Mouse (Mus musculus) frontal cortex, adult (tissue): ENCODE results near the gene Gm10190.
"Not testable (repeated sequence)": the region's sequence is repeated elsewhere in the genome, so short reads cannot be mapped to it uniquely, and the experiment has no call there.

Experiments
- ATAC-seq: cut with Nextera tagmentation; 2 replicates; pipeline ENCODE4 v1.9.2; 2017; ENCODE audit warnings: mild to moderate bottlenecking, moderate library complexity, mixed read lengths; ENCODE audit not compliant: low TSS enrichment

Gm10190 gene

DNA sequence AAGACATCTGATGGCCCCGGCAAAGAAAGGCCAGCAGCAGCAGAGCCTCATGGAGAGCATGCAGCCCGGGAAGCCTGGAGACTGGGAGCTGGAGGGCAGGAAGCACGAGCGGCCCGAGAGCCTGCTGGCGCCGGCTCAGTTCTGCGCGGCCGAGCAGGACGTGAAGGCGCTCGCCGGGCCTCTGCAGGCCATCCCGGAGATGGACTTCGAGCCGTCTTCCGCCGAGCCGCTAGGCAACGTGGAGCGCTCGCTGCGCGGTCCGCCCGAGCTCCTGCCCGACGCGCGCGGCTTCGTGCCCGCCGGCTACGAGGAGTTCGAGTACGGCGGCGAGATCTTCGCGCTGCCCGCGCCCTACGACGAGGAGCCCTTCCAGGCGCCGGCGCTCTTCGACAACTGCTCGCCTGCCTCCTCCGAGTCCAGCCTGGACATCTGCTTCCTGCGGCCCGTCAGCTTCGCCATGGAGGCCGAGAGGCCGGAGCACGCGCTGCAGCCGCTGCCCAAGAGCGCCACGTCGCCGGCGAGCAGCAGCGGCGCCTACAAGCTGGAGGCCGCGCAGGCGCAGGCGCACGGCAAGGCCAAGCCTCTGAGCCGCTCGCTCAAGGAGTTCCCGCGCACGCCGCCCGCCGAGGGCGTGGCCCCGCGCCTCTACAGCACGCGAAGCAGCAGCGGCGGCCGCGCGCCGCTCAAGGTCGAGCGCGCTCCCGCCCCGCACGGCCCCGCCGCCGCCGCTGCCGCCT, at the start of gene Gm10190:
Gm10190 (minus strand) TSS at position 553 of the 737 bp plus-strand sequence.
- peak; percentile 98 for ATAC-seq

DNA sequence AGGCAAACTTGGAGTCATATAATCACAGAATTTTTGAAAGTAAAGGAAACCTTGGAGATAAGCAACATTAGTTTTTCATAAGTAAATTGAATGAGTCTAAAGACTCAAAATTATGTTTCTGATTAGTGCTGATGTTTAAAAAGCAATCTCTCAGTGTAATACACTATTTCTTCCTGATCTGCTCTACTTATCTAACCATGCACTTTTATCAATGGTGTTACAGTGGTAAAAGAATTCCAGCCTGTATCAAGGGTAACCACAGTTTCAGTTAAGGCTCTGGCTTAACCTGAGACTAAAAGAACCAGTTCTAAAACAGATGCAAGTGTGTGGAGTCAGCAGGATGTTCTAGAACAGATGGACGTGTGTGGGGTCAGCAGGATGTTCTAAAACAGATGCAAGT, 47.7 kb upstream of the Gm10190 start:
- no peak for ATAC-seq

- ATAC-seq, result no peak
Observed at GRCm38 (mm10) chr17:80418572-80419210, 45.4 kb upstream of the Gm10190 start.

DNA sequence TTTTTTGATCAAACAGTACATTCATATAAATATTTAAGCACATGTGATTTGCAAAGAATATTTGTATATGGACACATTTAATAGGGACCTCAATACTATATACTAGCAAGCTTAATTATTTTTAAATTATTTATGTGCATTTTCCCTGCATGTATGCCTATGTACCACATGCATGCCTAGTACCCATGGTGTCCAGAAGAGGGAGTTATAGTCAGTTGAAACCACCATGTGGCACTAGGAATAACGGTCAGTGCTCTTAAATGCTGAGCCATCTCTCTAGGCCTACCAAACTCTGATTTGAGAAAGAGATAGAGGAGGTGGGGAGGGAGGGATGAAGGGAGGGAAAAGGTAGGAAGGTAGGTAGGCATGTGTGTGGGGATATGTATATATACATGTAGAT, 37.8 kb upstream of the Gm10190 start:
- no peak for ATAC-seq

DNA sequence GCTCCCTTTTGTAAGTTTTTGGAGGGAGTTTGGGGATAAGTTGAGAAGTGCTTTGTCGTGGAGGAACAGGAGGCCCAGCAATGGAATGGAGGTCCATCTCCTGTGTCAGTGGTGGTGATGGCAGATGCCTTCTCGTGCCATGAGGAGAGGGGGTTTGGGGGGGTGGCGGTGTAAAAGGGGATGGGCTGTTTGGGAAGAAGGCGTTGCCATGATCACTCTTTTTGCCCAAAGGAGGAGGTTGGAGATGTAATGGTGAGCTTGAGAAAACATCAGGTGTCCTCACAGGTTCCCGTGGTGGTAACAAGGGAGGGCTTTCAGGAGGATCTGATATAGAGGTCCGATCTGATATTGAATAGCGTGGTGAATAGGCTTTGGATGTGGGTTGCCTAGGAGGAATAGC, 24.9 kb upstream of the Gm10190 start:
- ATAC-seq, result no peak

GRCm38 (mm10) chr17:80391423-80392403, 18.4 kb upstream of the Gm10190 start:
- peak; percentile 85 for ATAC-seq

DNA sequence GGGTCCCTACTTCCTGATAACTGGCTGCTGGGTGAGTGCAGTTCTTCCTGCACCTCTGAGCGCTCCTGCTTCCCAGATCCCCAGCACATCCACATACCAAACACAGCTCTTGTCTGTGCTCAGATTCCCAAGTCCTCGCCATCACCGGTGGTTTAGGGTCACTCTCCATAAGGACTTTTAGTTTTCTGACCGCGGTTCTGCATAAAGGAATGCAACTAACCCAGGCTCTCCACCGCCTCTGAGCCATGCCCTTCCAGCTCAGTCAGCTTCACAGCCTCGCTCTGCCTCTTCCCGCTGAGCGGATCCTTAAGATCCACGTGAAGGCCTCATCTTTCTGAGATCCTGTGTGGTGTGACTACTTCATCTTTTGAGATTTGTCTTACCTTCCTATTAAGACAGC, 16.7 kb upstream of the Gm10190 start:
- no peak for ATAC-seq

GRCm38 (mm10) chr17:80385671-80386070, 12.3 kb upstream of the Gm10190 start:
- ATAC-seq, result no peak

GRCm38 (mm10) chr17:80378386-80378785, 5.0 kb upstream of the Gm10190 start:
- not testable (repeated sequence) for ATAC-seq

DNA sequence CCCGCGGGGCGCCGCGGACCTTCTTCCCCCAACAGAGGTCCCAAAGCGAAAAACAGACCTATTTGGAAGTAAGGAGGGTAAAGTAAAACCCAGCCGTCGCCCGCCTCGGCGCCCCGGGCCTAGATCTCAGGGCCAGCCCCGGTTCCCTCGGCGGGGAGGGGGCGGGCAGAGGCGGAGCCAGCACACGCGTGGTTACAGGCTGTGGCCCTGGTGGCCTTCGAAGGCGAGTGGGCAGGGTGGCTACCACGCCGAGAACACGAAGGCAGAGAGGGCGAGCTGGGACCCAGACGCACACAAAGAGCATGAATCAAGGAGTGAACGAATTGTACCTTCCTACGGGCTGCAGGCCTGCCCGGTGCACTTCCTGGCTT, 370 bp upstream of the Gm10190 start:
- ATAC-seq, result peak; percentile 66

GRCm38 (mm10) chr17:80368606-80369005, 4.7 kb downstream of the Gm10190 start:
- no peak for ATAC-seq

DNA sequence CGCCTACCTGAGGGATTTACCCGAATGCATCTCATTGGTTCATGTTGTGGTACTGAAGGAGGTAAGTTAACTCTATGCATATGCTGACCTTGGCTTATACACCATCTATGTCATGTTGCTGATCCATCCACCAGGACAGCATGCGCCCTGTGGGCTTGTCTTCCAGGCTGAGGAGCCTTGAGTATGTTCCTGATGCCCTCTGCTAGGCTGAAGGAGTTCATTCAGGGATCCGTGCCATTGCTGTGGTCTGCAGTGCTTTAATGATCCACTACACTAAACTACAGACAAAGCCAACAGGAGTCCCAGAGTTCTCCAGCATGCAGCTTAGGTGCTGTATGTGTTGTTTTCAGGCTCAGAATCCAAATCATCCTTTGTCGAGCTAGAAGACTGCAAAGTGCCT, 6.1 kb downstream of the Gm10190 start:
- no peak for ATAC-seq

GRCm38 (mm10) chr17:80360245-80360644, 13.1 kb downstream of the Gm10190 start:
- ATAC-seq, result no peak

GRCm38 (mm10) chr17:80347234-80347633, 26.1 kb downstream of the Gm10190 start:
- no peak for ATAC-seq

- ATAC-seq, result no peak
Observed at GRCm38 (mm10) chr17:80346591-80347125, 26.7 kb downstream of the Gm10190 start.

DNA sequence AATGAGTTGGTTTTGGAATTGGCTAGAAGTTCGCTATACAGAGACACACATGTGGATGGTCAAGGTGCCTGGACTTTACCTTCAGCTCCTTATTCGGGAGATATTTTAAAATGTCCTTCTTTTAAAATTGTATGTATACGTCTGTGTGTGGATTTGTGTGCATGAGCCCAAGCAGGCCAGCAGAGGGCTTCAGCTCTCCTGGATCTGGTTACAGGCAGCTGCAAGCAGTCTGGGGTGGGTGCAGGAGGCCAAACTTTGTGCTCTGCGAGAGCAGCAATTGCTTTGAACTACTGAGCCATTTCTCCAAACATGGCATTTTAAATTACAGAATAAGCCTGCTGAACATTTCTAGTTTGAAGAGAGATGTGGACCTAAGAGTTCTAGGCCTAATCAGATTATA, 28.1 kb downstream of the Gm10190 start:
- ATAC-seq, result no peak

GRCm38 (mm10) chr17:80332386-80332785, 41.0 kb downstream of the Gm10190 start:
- no peak for ATAC-seq

GRCm38 (mm10) chr17:80326431-80326830, 46.9 kb downstream of the Gm10190 start:
- no peak for ATAC-seq

DNA sequence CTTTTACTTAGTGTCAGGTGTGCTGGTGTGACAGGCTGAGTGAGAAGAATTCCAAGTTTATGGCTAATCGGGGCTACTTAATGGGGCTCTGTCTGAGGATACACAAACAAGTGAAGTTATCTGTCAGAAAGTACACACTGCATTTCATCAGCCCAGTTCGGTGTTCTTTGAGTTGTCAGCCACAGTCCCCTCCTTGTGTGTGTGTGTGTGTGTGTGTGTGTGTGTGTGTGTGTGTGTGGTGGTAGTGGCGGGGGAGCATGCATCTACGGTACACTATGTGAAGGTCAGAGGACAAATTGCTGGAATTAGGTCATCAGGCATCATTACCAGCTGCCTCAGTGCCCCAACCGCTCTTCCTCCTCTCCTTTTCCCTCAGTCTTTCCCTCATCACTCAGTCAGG, 47.9 kb downstream of the Gm10190 start:
- ATAC-seq, result no peak

- no peak for ATAC-seq
Observed at GRCm38 (mm10) chr17:80324521-80324920, 48.8 kb downstream of the Gm10190 start.

DNA sequence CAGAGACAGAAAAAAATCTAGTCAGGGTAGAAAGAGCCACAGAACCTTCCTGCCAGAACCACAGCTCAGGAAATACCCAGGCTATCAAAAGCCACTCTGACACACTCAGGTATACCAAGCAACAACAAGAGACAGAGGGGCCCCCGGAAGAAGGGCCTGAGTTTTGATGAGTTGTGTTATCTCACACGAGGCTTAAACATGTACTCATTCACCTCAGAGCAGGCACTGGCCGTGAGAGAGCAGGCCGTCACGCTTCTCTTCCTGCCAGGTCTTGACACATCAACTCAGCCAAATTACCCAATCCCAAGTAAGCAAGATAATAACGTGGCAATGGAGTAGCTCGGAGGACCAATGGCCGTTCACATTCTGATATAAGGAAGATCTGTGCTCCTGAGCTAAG, 49.7 kb downstream of the Gm10190 start:
- no peak for ATAC-seq
